In genomic region chr6:145074461-145074860, GRCm38 (mm10) we compare ENCODE assay signal across 9 mouse cellular contexts. TPM values are rescaled to one million over a fixed set of nuclear protein-coding genes. Genes with fewer than 3 reads are reported as not detected.
DNase-seq lines count a peak whose midpoint lies in the region; ATAC-seq and TF ChIP-seq lines count a peak whose summit lies in the region.
"Had no signal": no experiment of that assay in that cellular context is flagged by ENCODE, and none has a peak within 500 bp of the region (broad histone marks: within the 10 kb centered on the region; RNA-seq: fewer than 3 reads in every experiment).

No protein-coding gene starts in this region.

- H3K9ac ChIP-seq in lung, embryonic 14.5 days: no peak overlapping the region
- H3K9ac ChIP-seq in neural tube, embryonic 15.5 days (replicated peaks): no peak overlapping the region
- H3K9ac ChIP-seq: kidney, embryonic 15.5 days had no signal

- no peaks in the 10 kb centered on the region for H3K4me1 ChIP-seq in lung, embryonic 14.5 days (ENCODE audit: insufficient read depth)
- peaks cover 2% of the 10 kb centered on the region for H3K4me1 ChIP-seq in embryonic fibroblast, embryonic 13.5 days (ENCODE audit: control insufficient read depth, insufficient read depth, low read length)
- H3K4me1 ChIP-seq in limb, embryonic 10.5 days: peaks cover 22% of the 10 kb centered on the region
- H3K4me1 ChIP-seq in neural tube, embryonic 15.5 days: peaks cover 15% of the 10 kb centered on the region

- TF ChIP-seq CTCF in lung, embryonic 14.5 days (IDR thresholded peaks at IDR 0.05; ENCODE audit: low read depth): no peak
- TF ChIP-seq CTCF in embryonic fibroblast, embryonic 13.5 days (IDR thresholded peaks at IDR 0.05; ENCODE audit: borderline replicate concordance, insufficient read depth, low read length): no peak

- no peaks in the 10 kb centered on the region; the same call in 1 of the 2 replicates for H3K27me3 ChIP-seq in lung, embryonic 14.5 days (ENCODE audit: insufficient read depth, low read length)
- H3K27me3 ChIP-seq in limb, embryonic 10.5 days (ENCODE audit: low read depth, poor library complexity, severe bottlenecking): no peaks in the 10 kb centered on the region
- H3K27me3 ChIP-seq in neural tube, embryonic 15.5 days (replicated peaks): no peaks in the 10 kb centered on the region

- DNase-seq in lung, embryonic 14.5 days: peak; percentile 14
- no peak for DNase-seq in lung, postnatal 4 days
- no peak for DNase-seq in limb, embryonic 10.5 days (ENCODE audit: low spot score)
- DNase-seq in spleen, adult 18-20 months: no peak
- no peak for DNase-seq in layer of hippocampus, adult 11-12 months (ENCODE audit: low spot score)
- DNase-seq in spleen, postnatal 14 days (ENCODE audit: low spot score in 2 of 2): no peak

- no peak overlapping the region for H3K27ac ChIP-seq in lung, embryonic 14.5 days (ENCODE audit: low read depth)
- H3K27ac ChIP-seq in embryonic fibroblast, embryonic 13.5 days (ENCODE audit: insufficient read depth, low read length): no peak overlapping the region
- H3K27ac ChIP-seq in limb, embryonic 10.5 days: peak overlapping the region; percentile 90; the same call in 1 of the 2 replicates
- H3K27ac ChIP-seq in neural tube, embryonic 15.5 days (replicated peaks): no peak overlapping the region
- H3K27ac ChIP-seq: kidney, embryonic 15.5 days had no signal

- no peak overlapping the region for H3K4me3 ChIP-seq in lung, embryonic 14.5 days (ENCODE audit: low read depth, low read length)
- H3K4me3 ChIP-seq in embryonic fibroblast, embryonic 13.5 days (ENCODE audit: insufficient read depth, low read length): peak overlapping the region; percentile 59
- peak overlapping the region; percentile 73 for H3K4me3 ChIP-seq in limb, embryonic 10.5 days
- no peak overlapping the region for H3K4me3 ChIP-seq in neural tube, embryonic 15.5 days (replicated peaks)

- H3K4me2 ChIP-seq in lung, embryonic 14.5 days: peak overlapping the region; percentile 89; the same call in 1 of the 2 replicates
- peak overlapping the region; percentile 86 for H3K4me2 ChIP-seq in neural tube, embryonic 15.5 days

- ATAC-seq in lung, embryonic 14.5 days (ENCODE audit: insufficient read depth): no peak
- no peak for ATAC-seq in neural tube, embryonic 15.5 days (ENCODE audit: low FRiP score)

- no peak for TF ChIP-seq POLR2A in embryonic fibroblast, embryonic 13.5 days (IDR thresholded peaks at IDR 0.05; ENCODE audit: low read depth, low read length)

- no peaks in the 10 kb centered on the region for H3K36me3 ChIP-seq in lung, embryonic 14.5 days (ENCODE audit: insufficient read depth)
- 0 out of 2 replicates have a peak, but pooled peaks cover 1% of the 10 kb centered on the region for H3K36me3 ChIP-seq in limb, embryonic 10.5 days
- no peaks in the 10 kb centered on the region for H3K36me3 ChIP-seq in neural tube, embryonic 15.5 days
- H3K36me3 ChIP-seq: kidney, embryonic 15.5 days had no signal

- no peaks in the 10 kb centered on the region for H3K9me3 ChIP-seq in lung, embryonic 14.5 days (ENCODE audit: low read depth, low read length)
- H3K9me3 ChIP-seq in limb, embryonic 10.5 days (replicated peaks): no peaks in the 10 kb centered on the region
- H3K9me3 ChIP-seq in neural tube, embryonic 15.5 days (replicated peaks): no peaks in the 10 kb centered on the region
- H3K9me3 ChIP-seq: kidney, embryonic 15.5 days had no signal

RNA-seq across cellular contexts. Expression of gene Bcat1, which starts 1.5 kb away (rescaled TPM):
- polyA plus RNA-seq in lung, embryonic 14.5 days (2014; fragmentation: Nextera tagmentation; extraction: Ambion mirVana): 13.6 and 14.9 TPM in 2 replicates
- polyA plus RNA-seq in embryonic fibroblast, embryonic 13.5 days (2011; ENCODE audit: insufficient read length, low read depth, missing spikeins): 143 and 166 TPM in 2 replicates
- polyA plus RNA-seq in limb, embryonic 10.5 days (2016; fragmentation: Nextera tagmentation; extraction: Ambion mirVana): 66.0 and 103 TPM in 2 replicates
- polyA plus RNA-seq in neural tube, embryonic 15.5 days (2015; fragmentation: Nextera tagmentation; extraction: Ambion mirVana): 94.5 and 116 TPM in 2 replicates

RNA-seq across cellular contexts. Expression of gene Lrmp, which starts 41.0 kb away (rescaled TPM):
- 1.4 and 2.3 TPM in 2 replicates for polyA plus RNA-seq in lung, embryonic 14.5 days (2014; fragmentation: Nextera tagmentation; extraction: Ambion mirVana)
- polyA plus RNA-seq in embryonic fibroblast, embryonic 13.5 days (2011; ENCODE audit: insufficient read length, low read depth, missing spikeins): 0.72 TPM in 1 of 2 replicates, not detected in the other
- polyA plus RNA-seq in limb, embryonic 10.5 days (2016; fragmentation: Nextera tagmentation; extraction: Ambion mirVana): 1.7 and 1.8 TPM in 2 replicates
- polyA plus RNA-seq in neural tube, embryonic 15.5 days (2015; fragmentation: Nextera tagmentation; extraction: Ambion mirVana): 0.60 and 16.0 TPM in 2 replicates

Comparison
In these comparisons a context has a peak if more than half of its experiments do, and no peak if none do; other contexts are left out.
1. H3K4me3 ChIP-seq: peak in embryonic fibroblast, embryonic 13.5 days (single experiment) and limb, embryonic 10.5 days (single experiment); none in lung, embryonic 14.5 days (single experiment) and neural tube, embryonic 15.5 days (single experiment).